Mouse (Mus musculus): ENCODE measurements around the gene Hes7.

Gene Hes7

DNA sequence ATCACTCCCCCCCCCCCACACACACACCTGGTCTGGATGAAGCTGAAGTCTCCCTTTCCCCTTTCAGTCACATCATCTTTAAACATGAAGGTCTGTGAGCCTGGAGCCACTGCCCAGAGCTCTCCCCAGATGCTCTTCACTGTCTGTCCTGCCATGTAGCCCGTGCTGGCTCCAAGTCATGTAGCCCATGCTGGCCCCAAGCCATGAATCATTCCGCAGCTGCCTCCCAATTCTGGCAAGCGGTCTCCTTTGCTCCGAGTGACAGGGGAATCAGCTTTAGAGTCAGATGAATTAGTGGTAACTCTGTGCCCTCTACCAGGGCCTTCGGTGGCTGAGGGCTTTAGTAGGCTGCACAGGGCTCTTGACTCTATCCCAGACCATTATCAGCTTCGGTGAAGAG lies 29.5 kb downstream of the Hes7 start:
- peak; percentile 36 for DNase-seq (ENCODE audit: low read depth, low spot score)

DNA sequence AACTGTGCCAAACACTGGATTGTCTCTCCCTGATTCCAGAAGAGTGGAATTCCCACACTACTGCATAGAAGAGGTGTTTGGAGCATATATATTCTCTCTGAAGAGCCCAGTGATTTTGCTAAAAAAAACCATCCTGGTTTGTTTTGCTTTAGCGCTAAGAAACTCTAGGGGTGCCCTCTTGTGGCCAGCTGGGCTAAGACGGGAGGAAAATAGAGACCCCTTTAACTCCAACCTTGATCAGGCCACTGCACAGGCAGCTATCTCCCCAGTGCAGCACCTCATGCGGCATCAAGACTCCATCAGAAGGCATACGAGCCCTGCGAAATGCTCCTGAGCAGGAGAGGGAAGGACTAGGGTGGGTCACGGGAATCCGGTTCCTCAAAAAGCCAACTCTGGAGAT lies 30.2 kb downstream of the Hes7 start:
- peak; percentile 85 for DNase-seq (ENCODE audit: low read depth, low spot score)

DNA sequence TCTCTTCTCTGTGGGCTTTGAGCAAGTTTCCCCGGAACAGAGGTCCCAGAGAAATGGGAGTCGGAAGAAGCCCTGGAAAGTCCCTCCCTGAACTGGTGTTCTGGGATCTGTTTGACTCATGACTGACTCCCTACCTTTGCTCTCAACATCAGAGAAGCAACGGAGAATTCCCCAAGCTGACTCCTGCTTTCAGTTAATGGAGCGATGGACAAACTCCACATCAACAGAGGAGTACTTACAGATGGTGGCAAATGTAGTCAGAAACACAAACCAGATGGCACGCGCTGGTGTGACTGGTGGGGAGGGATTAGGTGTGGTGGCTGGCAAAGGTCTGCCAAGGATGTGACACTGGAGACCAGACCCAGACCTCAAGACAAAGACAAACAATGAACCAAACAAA lies 30.8 kb downstream of the Hes7 start:
- no peak for DNase-seq (ENCODE audit: low read depth, low spot score)

DNA sequence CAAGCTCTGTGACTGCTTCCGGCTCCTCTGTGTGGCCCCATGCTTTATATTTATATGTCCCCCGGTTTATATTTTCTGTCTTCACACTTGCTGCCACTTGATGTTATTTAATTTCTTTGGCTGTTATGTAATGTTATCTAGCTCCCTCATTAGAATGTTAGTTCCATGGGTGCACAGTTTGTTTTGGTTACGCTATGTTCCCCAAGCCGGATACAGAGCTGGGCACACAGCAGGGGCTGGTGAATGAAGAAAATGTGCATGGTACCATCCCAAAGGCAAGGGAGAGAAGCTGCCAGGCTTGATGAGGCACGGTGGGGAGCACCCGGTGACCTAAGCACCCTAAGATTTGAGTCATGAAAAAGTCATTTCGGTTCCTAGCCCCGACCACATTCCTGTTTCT lies 33.6 kb downstream of the Hes7 start:
- no peak for DNase-seq (ENCODE audit: low read depth, low spot score)

DNA sequence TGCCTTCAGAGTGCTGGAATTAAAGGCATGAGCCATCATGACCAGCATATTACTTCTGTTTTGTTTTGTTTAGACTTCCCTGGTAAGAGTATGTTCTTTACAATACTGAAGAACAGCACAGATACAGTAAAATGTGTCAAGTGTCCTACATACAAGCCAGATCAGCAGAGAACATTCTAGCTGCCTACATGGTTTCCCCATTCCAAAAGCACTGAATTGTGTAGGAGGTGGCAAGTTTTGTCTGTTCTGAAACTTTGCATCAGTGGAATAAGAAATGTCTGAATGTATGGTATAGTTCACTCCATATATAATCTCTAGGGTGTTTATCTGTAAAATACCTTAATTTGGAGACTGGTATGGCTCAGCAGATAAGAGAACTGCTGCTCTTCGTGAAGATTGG lies 35.1 kb downstream of the Hes7 start:
- DNase-seq (ENCODE audit: low read depth, low spot score) = peak; percentile 62

DNA sequence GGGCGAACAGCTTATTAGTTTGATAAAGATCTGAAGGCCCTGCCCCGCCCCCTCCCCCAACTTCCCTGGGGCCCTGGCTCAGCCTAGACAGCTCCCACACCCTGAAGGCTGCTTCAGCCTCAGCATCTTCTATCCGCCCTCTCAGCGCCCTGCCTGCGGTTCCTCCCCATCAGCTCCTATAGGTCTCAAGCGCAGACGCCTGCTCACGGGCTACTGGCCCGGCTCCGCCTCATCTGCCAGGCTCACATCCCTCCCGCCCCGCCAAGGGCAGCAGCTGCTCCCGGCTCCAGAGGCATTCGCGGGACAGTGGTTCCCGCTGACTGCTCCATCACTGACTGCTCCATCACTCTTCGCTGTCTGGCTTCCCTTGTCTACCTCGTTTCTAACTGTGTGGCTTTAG lies 36.6 kb downstream of the Hes7 start, which contains the start of gene Alox12b:
TSS of gene Alox12b (plus strand) at position 190 of the 400 bp plus-strand sequence.
- peak; percentile 67 for DNase-seq (ENCODE audit: low read depth, low spot score)

DNA sequence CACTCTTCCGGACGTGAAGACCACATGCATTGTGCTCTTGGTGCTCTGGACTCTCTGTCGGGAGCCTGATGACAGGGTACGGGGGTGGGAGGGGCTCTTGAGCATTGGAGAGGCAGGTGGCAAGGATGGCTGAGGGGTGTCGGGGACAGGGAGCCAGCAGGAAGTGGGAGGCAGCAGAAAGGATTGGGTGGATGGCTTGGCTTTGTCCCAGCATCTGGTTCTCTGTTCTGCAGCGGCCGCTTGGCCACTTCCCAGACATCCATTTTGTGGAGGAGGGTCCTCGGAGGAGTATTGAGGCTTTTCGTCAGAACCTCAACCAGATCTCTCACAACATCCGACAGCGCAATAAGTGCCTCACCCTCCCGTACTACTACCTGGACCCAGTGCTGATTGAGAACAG lies 49.1 kb downstream of the Hes7 start:
- peak; percentile 75 for DNase-seq (ENCODE audit: low read depth, low spot score)

DNA sequence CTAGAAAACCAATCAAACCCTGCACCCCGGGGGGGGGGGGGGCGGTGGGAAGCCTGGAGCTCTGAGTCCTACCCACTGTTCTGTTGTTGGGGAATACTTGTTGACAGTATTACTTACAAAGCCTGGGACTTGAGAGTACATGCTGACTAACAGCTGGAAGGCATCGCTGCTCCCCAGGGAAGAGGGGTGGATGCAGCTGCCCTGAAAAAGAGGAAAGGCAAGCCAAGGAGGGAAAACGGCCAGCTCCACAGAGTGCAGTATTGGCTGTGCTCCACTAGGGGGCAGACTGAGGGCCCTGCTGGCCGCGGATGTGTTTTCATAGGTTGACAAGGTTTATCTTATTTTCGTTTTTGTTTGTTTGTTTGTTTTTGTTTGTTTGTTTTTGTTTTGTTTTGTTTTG lies 51.4 kb downstream of the Hes7 start:
- DNase-seq (ENCODE audit: low read depth, low spot score) = peak; percentile 54

DNA sequence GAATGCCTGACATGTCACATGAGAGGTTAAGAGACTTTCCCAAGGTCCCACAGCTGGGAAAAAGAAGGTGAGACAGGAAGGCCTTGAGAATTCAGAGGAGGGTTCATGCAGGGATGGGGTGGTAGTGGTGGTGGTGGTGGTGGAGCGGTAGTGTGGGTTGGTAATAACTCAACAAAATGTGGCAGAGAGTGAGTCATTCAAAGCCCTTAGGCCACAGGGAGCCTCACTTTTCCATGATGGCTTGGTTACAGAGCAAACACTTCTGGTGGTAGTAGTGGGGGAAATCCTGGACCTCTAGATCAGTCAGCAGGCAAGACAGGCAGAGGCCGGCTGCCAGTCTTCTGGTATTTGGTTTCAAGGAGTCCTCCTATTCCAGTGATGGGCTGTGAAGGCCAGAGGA lies 52.4 kb downstream of the Hes7 start:
- DNase-seq (ENCODE audit: low read depth, low spot score) = no peak

All from brain, adult 2 months (tissue).